Mouse (Mus musculus) hindlimb bud, embryonic 11.5 days (tissue): ENCODE results near the gene Ddx6.
"Not testable (repeated sequence)": the region's sequence is repeated elsewhere in the genome, so short reads cannot be mapped to it uniquely, and the experiment has no call there.

Source experiments
- DNase-seq: peaks from one replicate; pipeline ENCODE4 v3.0.0-alpha.2; 2012; ENCODE audit warnings: low read depth, low spot score; ENCODE audit errors: extremely low spot score

Ddx6 gene

DNA sequence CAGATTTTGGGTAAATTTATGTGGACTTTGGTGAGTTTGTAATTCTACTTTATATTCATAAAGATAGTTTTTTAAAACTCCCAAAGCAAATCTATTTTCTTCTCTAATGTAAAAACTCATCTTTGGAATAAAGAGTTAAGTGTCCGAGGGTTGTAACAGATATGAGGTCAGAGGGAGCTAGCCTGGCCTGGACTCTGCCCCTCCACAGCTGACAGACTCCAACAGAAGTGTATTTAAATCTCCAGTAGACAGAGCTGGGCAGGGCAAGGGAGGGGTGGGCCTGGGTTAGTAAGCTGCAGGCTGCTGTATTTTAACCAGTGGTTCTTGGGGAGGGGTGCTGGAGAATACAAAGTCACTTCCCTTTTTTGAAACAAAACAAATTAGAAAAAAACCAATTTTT is 35.3 kb downstream of the Ddx6 start:
- not testable (repeated sequence) for DNase-seq

DNA sequence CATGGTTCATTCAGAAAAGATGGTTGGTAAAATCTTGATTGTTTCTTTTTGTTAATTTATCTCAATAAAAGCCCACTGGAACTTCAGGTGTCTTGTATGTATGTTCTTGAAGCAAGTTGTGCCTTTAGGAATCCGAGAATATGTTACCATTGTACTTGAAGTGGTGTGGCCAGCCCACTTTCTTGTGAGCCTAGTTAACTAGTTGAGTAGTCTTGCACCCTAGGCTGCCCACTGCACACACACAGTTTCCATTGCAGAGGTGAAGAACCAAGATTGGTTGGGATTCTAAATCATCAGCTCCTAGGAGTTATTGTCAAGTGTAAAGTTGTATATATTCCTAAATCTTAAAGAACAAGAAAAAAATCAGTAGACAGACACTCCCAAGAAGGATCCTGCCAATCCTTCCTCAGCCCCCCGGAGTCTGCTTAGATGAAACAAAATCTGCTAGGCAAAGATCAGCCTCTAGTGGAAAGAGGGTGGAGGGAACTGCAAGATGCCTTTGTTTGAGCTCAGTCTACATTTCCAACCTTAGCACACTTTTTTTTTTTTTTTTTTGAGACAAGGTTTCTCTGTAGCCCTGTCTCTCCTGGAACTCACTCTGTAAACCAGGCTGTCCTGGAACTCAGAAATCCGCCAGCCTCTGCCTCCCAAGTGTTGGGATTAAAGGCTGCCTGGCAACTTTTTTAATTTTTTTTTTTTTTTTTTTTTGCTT is 36.1 kb downstream of the Ddx6 start:
- no peak for DNase-seq

DNA sequence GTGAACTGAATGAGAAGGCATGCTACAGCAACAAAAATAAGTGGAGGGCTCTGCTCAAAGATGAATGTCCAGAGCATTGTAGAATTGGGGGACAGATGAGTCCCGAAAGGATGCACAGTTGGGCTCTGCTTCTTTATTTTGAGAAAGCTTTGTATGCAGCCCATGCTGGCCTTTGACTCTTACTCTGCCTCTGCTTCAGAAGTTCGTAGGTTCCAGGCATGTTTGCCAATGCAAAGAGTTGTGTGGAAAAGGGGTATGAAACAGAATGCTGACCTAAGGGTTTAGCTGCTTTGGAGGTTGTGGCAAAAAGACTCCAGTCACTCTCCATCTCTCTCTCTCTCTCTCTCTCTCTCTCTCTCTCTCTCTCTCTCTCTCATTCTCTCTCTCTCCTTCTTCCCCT is 36.9 kb downstream of the Ddx6 start:
- no peak for DNase-seq

DNA sequence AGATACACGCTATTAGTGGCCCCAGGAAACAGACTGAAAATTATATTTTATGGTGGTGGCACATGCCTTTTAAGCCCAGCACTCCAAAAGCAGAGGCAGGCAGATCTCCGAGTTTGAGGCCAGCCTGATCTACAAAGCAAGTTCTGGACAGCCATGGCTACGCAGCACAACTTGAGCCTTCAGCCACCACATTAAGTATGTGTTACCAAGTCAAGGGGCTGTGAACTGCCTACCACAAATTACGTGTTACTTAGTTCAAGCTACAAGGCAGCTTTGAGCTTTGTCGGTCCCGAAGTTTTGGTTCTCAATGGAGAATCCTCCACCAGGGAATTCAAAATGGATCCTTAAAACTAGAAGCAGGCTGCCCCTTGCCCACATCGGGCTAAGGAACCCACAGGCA is 38.4 kb downstream of the Ddx6 start:
- DNase-seq: no peak

DNA sequence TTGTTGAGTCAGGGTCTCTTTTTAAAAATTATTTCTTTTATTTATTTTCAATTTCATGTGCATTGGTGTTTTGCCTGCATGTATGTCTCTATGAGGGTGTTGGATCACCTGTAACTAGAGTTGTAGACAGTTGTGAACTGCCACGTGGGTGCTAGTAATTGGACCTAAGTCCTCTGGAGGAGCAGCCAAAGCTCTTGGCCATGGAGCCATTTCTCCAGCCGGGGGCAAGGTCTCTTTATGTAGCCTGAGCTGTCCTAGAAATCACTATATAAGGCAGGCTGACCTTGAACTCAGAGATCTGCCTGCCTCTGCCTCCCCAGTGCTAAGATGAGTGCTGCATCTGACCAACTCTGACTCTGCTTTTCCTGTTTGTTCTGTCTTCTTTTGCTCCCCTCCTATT is 39.5 kb downstream of the Ddx6 start:
- no peak for DNase-seq

DNA sequence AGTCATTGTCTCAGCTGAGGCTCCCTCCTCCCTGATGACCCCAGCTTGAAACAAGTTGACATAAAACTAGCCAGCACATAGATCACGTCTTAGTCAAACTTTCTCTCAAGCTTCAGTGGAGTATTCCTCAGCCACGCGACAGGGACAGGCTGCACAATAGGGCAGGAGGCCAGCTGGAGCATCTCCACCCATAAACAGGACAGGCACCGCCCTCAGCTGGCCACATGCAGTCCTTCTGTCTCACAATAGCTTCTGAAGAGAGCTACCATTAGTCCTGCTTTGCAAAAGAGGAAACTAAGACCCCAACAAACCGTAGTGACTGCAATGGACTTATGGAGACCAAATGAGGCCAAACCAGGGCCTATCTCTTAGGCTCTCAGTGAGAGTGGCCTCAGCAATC is 40.8 kb downstream of the Ddx6 start:
- DNase-seq: no peak

DNA sequence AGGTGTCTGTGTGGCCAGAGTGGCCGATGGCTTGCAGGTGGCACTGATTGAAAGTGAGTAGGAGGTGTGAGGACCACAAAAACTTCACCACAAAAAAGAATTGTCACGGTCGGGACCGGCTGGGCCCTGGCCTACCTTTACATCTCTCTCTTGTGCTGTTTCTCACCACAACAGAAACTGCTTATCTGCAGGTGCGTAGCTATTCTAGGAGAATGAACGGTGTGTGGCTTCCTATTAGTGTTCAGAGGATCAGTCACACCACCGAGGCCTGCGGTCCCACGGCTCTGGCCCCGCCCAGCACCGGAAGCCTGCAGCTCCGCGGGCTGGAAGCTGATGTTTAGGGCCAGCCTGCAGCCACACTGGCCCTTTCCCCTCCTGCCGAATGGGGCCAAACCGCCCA is 41.2 kb downstream of the Ddx6 start:
- no peak for DNase-seq

DNA sequence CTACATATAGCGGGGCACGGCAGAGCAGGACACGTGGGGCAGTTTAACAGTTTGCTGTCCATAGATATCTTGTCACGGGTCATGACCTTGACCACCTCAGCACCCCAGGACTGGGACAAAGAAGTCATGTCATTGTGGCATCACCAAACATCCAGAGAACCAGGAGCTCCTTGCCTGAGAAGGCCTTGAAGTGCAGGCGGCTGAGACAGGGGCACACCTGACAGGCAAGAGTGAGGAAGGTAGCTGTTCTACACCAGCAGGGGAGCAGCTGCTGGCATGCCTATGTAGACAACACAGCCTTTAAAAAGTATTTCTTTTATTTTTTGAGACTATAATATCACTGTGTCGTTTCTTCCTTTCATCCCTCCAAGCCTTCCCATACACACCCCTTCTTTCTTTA is 41.7 kb downstream of the Ddx6 start:
- DNase-seq: no peak

DNA sequence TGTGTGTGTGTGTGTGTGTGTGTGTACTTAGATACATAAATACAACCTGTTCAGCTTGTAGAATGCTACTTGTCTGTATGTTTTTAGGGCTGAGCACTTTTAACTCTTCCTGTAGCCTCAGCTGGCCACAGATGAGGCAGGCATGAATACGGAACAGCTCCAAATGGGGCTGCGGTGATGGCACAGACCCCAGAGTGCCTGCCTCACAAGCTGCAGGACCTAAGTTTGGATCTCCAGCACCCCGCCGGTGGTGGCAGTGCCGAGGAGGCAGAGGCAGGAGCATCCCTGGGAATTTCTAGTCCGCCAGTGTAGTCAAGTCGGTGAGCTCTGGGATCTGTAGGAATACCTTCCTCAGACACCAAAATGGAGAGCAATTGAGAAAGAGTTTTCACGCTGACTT is 42.3 kb downstream of the Ddx6 start:
- no peak for DNase-seq

DNA sequence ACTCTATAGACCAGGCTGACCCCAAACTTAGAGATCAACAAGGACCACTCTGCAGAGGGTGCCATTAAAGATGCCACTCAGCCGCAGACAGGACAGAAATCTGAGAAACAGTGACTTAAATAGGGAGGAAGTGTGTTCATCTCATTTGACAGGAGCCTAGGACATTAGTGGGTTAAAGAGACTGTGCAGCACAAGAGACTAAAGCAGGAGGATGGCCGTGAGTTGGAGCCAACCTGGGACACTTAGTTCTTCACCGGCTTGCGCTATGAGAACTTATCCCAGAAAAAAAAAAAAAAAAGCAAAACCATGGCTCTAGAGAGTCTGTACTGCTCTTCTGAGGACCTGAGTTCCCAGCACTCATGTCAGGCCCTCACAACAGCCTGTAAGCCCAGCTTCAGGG is 43.0 kb downstream of the Ddx6 start:
- DNase-seq: no peak

DNA sequence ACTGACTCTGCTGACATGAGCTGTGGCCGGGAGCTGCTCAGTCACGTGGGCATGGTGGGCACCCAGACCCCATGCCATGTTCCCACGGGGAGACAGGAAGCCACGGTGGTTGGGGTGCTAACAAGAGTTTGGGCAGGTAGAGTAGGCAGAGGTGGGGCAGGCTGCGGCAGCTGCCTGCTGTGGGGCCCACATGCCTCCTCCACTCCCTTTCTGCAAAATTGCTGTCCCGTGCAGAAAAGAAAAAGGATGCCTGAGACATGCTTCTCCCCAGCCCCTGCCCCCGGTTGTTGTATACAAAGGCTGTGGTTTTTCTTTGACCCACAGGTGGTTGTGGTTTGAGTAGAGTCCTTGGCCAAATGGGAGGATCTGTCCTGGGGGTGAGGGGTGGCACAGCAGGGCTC is 44.2 kb downstream of the Ddx6 start:
- no peak for DNase-seq

DNA sequence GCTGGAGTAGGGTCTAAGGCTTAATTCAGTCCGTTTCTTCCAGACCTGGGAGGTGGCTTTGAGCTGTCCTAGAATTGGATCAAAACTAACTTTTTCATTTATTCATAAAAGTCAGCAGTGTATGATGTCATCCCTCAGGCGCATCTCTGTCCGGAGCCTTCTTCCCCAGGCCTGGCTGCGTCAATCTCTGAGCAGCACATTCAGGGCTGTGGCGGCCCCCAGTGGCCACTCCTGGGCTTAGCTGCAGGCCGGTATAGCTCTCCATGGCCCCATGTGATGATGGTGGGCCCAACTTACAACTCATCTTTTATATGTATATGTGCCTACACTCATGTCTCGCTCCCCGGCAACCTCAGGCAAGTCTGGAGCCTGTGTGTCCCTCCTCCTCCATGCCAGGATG is 47.3 kb downstream of the Ddx6 start:
- DNase-seq: no peak

DNA sequence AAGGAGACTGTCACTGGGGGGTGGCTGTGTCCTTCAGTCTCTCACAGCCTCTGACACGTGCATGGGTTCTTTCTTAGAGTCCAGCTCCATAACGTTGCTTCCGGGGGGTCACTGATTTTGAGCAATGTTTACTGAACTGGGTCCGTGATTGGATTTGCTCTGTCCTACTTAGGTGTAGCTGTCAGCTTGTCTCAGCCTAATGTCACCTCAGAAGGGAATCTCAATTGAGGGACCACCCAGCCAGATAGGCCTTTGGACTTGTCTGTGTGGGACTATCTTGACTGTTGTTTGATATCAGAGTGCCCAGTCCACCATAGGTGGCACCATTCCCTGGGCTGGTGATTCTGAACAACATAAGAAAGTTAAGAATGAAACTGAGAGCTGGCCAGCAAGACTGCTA is 49.2 kb downstream of the Ddx6 start:
- no peak for DNase-seq

DNA sequence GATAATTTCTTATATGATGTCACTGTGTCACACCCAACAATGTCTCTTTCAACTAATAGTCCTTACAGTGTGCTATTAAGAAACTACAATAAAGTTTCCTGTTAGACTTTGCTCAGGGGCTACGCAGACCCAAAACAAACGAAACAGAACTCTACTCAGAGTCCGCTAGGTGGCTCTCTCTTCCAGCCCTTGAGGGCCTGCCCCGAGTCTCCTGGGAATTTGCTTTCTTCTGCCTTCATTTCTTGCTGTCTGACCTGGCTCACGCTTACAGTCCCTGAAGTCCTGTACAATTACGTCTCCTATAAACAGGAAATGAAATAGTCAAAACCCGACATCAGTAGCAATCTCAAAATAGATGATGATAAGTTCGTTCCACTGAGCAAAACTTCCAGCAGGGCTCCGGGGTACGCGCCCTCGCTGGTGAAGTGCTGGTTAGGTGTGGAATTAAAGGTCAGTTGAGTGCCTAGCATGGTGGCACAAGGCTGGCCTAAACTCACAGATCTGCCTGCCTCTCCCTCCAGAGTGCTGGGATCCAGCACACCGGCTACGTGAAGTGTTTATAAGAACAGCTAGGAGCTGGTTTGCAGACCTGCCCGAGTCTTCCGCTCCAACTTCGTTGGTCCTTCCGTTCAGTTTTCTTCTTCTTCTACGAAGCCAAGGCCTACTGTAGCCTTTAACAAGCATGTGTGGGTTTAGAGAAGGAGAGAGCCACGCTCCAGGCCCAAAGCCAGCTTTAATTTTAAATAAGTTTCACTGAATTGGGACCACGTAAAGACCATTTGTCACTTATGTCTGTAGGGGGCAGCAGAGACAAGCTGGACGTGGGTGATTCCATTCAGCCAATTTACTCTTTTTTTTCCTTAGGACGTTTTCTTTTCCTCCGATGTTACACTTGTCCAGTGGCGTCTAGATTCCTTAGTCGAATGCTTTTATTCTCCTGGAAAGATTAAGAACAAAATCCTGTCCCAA is 50.7 kb downstream of the Ddx6 start:
- peak; percentile 53 for DNase-seq

DNA sequence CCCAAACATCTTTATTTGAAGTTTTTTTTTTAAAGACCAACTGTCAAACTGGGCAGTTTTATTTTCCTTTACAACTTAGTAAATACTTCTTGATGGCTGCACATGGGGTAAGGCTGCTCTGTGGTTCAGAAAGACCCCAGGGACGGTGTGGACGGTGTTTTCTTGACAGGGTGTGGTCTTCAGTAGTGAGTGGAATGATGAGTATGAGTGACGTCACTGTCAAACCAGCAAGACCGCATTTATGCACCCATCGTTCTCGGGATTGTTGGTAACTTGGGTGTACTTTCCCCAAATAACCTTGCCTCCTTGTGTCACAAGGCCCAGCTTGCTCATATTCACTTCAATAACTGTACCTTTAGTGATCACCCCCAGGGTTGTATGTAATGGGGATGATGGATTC is 59.0 kb downstream of the Ddx6 start:
- DNase-seq: no peak

DNA sequence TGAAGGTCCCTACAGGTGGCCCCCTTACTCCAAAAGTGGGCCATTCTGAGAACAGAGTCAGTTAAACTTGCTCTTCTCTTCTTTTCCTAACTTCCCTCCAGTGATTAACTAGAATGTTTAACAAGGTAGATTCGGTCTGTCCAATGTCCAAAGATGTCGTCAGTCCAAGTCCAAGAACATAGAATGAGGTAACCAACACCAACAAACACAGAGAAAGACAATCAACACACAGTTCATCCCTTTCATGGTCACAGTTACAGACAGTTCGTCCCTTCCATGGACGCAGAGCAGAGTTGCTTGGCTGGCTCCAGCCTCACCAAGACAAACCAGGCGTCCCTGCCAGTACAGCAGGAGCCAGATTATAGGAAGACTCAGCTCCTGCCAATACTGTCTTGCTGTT is 66.7 kb downstream of the Ddx6 start:
- DNase-seq: no peak

DNA sequence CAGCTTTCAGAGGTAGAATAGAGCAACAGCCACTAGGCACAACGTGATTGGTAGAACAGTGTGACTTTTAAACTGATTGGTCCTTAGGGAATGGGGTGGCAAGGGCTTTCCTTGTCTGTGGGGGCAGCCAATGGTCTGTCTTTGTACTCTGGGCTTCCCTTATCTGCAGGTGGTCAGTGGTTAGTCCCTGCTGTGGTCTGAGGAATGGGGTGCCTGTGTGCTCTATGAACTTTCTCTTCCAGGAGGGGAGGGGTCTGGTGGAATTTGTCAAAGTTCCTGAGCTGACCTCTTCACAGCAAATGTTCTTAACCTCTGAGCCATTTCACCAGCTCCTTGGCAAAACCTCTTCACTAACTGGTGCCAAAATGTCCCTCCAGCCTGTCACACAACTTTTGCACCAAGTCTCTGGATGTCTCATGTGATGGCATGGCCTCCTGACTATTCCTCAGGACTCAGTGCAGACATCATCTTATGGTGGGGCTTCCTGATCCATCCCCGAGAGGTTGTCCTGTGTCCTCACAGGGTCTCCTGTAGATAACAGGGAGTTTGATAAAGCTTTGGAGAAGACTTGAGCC is 67.7 kb downstream of the Ddx6 start:
- DNase-seq: no peak

DNA sequence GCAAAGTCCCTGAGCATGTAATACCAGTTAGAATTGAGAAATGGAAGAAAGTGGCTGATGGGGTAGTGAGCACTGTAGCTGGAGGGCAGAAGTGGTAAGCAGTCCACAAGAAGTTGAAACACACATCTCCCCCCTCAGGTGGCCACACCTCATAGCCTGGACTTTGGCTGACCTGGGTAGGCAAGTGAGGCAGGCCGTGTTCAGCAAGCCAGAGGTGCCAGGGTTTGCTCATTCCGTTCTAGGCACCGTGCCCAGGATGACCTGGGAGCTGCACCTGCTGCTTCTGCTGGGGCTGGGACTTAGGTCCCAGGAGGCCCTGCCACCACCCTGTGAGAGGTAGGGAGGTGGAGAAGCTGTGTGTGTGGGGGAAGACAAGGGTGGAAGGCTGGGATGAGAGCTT is 68.3 kb downstream of the Ddx6 start, which contains the start of gene Treh:
Gene Treh (plus strand): TSS at position 229 of the 400 bp plus-strand sequence.
- no peak for DNase-seq

DNA sequence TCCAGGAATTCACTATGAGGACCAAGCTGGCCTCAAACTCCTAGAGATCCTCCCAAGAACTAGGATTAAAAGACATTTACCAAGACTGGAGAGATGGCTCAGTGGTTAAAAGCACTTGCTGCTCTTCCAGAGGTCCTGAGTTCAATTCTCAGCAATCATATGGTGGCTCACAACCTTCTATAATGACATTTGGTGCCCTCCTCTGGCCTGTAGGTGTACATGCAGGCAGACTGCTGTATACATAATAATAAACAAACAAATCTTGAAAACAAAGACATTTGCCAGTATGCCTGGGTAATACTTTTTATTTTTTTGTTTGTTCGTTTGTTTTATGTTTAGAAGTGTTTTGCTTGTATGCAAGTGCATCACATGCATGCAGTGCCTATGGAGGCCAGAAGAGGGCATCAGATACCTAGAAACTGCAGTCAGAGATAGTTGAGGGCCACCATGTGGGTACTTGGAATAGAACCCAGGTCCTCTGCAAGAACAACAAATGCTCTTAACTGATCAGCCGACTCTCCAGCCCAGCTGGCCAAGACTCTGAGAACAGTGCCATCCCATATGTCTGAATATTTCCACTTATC is 73.7 kb downstream of the Ddx6 start:
- DNase-seq: no peak

DNA sequence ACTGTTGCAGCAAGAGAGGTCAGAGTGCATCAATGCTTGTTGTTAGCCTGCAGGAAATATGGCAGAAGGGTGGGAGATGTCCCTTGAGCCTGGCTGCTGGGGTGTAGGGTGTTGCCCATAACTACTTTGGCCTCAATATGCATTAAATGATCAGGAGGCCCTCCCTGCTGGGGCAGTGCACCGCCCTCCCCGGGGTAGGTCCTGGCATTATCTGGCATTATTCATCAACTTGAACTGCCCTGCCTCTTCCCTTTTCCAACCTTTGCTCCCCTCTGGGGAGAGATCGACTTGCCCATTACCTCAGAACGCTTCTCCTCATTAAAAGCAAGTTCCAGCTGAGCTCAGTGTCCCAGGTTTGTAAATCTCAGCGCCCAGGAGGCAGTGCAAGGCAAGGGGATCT is 74.9 kb downstream of the Ddx6 start:
- DNase-seq: no peak

DNA sequence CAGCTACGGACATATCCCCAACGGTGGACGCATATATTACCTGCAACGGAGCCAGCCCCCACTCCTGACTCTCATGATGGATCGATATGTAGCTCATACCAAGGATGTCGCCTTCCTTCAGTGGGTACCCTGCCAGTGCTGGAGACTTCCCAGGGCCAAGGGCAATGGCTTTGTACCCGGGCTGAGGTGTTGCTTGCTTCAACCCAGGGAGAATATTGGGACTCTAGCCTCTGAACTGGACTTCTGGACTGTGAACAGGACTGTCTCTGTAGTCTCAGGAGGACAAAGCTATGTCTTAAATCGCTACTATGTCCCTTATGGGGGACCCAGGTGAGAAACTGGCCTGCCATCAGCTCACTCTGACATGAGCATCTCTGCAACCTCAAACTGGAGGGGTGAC is 78.4 kb downstream of the Ddx6 start:
- DNase-seq: no peak
